Mouse (Mus musculus) bone marrow, adult 2 months (tissue): ENCODE results near the gene Mrpl39.

Experiments
- CTCF ChIP-seq: fragments of 200-500 bp; IDR thresholded peaks from 2 replicates; pipeline ENCODE4 v1.5.1; 2011; ENCODE audit warnings: low read length, control low read depth; ENCODE audit not compliant: control insufficient read depth, insufficient read depth
- POLR2A ChIP-seq: fragments of 200-500 bp; IDR thresholded peaks from 2 replicates; pipeline ENCODE4 v1.6.1; 2011; ENCODE audit warnings: low read depth, mild to moderate bottlenecking, control low read depth, low read length, borderline replicate concordance; ENCODE audit not compliant: control insufficient read depth

DNA sequence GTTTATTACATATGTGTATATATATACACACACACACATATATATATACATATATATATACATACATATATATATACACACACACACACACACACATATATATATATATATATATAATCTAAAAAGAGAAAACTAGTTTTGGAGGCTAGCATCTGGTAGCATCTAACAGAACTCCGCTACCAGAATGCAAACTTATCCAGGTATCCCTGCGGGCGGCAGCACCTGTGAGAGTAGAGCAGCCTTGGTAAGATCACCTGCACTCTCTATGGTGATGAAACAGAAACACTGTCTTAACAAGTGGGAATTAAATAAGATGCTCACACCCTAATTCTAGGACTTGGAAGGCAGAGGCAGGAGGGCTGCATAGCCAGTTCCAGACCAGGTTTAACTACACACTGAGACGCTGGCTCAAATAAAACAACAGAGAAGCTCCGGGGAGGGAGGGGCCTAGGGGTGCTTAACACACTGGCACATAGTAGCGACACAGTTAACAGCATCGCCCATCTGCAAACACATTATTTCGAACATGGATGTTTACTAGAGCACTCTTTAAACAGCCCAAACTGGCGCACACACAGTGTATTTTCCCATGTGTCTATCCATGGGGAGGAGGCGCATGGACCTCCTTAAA is 17.8 kb downstream of the Mrpl39 start:
- TF ChIP-seq CTCF (no peak), POLR2A (no peak)
